Mouse (Mus musculus) kidney, postnatal 10 days (tissue): ENCODE measurements around the gene Sh3gl2.

Experiments used
- DNase-seq: peaks from one replicate; pipeline ENCODE4 v3.0.0; 2021; ENCODE audit warnings: mixed read lengths

Gene Sh3gl2

GRCm38 (mm10) chr4:85232386-85233381 is 27.8 kb downstream of the Sh3gl2 start:
- DNase-seq = no peak

DNA sequence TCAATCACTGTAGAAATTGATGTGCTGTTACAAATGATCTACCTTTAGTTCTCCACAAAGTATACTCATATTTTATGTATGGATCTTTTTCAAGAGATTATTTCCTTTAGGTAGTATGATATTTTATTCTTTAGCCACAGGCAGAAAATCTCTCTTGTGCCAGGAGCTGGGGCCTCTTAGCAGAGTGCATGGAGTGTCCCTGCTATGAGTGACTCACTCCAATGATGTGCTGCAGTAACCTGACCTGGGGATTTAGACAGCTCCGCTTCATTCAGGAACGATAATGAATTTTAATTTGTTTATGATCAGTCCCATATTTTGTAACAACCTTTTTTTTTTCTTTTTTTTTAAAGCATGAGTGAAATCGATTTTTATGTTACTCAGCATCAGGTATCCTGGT is 36.7 kb downstream of the Sh3gl2 start:
- DNase-seq = no peak

- DNase-seq = no peak
Measured at GRCm38 (mm10) chr4:85242562-85242961, 37.6 kb downstream of the Sh3gl2 start.

DNA sequence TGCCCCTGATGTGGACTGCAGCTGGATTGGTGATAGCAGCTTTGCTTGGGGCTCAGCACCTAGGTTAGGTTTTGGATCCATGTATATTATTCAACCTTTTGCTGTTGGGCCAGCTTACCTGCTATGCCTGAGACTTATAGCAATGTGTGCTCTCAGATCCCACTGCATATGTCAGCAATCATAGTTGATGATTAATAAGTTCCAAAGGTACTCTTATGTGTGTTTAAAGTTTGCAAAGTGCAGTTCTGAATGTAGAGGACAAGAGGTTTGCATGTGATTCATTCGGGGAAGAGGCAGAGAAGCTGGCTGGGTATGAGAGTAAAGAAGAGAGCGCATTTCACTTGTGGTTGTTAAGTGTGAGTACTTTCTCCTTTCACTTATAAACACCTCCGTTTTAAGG is 43.7 kb downstream of the Sh3gl2 start:
- no peak for DNase-seq

GRCm38 (mm10) chr4:85250271-85250670 is 45.3 kb downstream of the Sh3gl2 start:
- peak; percentile 30 for DNase-seq

- DNase-seq = no peak
Measured at GRCm38 (mm10) chr4:85250786-85251185, 45.9 kb downstream of the Sh3gl2 start.

DNA sequence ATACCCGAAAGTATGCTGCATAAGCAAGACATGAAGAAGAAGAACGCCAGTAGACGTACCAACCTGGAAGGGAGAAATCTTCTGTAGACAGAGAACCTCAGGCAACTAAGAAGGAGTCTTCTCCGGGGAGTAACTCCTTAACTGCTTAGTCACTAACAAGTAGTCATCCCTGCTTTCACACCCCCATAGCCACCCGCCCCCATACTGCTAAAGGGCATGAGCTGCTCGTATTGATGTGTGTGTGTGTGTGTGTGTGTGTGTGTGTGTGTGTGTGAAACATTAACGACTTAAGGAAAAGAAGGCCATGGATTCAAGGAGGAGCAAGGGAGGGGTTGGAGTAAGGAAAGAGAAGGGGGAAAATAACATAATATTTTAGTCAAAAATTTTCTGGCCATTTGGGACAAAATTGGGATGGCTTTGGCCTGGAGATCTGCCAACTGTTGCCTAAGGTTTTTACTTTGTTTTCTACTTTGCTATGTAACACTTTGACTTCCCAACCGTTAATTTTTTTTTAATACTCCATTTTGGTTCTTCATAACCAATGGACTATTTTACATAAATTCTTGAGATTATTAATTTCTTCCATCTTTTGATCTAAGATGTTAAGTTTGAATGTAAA is 51.0 kb downstream of the Sh3gl2 start:
- no peak for DNase-seq

GRCm38 (mm10) chr4:85256461-85257202 is 51.7 kb downstream of the Sh3gl2 start:
- DNase-seq = no peak

GRCm38 (mm10) chr4:85257771-85258341 is 52.9 kb downstream of the Sh3gl2 start:
- no peak for DNase-seq

DNA sequence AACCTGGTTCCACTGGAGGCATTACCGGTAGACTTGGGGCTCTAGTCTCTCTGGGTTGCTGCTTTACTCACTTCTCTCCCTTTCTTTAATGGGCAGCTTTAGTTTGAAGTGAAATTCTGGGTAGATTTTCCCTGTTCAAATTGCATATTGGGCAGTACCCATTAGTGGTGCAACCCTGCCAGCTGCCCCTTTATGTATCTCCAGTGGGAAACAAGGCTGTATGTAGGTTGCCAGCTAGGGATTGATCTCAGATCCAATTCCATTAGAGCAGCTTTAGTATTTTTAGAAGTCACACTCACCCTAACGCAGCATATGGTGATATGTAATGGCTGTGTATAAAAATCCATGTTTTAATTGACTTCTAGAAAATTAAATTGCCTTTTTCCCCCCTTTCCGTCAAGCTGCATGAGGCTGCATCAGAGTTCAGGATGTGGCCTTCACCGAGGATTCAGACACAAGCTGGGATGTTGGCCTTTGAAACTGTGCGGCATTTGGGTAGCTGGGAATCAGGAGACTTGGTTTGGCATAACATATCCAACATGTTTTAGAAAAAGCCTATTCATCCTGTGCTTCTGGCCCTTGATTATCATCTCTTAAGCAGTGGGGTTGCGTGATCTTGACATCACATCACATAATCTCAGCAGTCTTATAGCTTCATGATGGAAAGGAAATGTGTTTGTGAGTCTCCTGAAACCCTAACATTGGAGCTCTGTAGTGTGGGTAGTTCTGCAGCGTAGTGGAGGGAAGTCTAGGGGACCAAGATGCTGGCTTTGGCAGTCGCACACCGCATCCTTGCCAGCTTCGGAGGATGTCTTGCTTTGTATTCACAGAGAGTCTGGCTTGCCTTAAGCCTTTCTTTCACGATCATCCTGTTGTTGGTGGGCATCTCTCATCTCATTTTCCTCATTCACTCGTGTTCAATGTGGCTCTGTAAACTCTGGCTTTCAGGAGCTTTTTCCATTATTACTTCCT is 56.0 kb downstream of the Sh3gl2 start:
- no peak for DNase-seq

- no peak for DNase-seq
Measured at GRCm38 (mm10) chr4:85262146-85262545, 57.2 kb downstream of the Sh3gl2 start.

GRCm38 (mm10) chr4:85262606-85263005 is 57.7 kb downstream of the Sh3gl2 start:
- no peak for DNase-seq

DNA sequence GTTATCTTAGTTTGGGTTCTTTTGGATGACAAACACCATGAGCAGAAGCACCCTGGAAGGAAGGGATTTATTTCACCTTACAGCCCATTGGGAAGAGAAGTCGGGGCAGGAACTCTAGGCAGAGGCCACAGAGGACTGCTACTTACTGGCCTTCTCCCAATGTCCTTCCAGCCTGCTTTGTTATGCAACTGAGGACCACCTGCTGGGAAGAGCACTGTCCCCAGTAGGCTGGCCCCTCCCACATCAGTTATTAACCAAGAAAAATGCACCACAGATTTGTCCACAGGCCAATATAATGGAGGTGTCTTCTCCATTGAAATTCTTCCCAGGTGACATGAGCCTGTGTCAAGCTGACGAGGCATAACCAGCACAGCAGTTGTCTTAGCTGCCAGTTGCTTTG is 62.5 kb downstream of the Sh3gl2 start:
- DNase-seq = no peak

DNA sequence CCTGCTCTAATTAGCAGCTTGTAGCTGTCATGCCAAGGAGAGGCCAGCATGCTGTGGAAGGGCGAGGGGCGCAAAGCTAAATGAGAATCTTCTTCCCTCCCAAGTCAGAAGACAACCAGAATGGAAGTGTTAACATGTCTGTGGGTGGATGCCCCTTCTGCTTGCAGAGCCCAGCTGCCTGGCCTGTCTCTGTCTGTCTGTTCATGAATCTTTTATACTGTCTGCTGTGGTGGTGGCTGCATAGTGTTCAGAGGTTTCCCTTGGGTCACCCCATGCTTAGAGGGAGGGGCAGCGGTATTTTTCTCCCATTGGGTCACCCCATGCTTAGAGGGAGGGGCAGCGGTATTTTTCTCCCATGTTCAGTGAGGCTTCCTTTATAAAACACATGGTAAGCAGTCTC is 68.0 kb downstream of the Sh3gl2 start:
- no peak for DNase-seq

DNA sequence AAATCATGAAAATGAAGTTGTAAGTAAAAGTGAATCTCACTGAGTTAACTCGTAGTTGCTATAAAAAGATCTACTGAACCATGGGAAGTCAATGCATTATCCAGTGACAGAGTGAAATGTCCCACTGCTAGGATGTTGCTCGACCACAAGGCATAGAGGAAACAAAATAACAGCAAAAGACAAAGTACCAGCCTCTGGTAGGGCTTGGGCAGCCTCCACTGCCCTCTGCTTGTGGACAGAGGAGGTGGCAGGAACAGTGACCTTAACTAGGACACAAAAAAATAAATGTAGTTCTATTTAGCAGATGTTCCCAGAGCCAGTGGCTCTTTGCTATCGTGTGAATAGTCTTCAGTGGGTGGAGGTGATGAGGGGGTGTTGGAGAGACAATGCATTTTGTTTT is 68.5 kb downstream of the Sh3gl2 start:
- DNase-seq = no peak

GRCm38 (mm10) chr4:85283151-85283550 is 78.2 kb downstream of the Sh3gl2 start:
- DNase-seq = no peak

GRCm38 (mm10) chr4:85289990-85290389 is 85.1 kb downstream of the Sh3gl2 start:
- DNase-seq = no peak

- no peak for DNase-seq
Measured at GRCm38 (mm10) chr4:85291296-85291695, 86.4 kb downstream of the Sh3gl2 start.

GRCm38 (mm10) chr4:85293368-85293767 is 88.4 kb downstream of the Sh3gl2 start:
- no peak for DNase-seq

- DNase-seq = no peak
Measured at GRCm38 (mm10) chr4:85300610-85301405, 95.9 kb downstream of the Sh3gl2 start.
